Mouse (Mus musculus): ENCODE results near the gene Ltf. TPM values are rescaled to one million over a fixed set of nuclear protein-coding genes. Genes with fewer than 3 reads are reported as not detected.

The Ltf gene
- polyA plus RNA-seq, 1 experiment from 2014 or later: 7.2 TPM

DNA sequence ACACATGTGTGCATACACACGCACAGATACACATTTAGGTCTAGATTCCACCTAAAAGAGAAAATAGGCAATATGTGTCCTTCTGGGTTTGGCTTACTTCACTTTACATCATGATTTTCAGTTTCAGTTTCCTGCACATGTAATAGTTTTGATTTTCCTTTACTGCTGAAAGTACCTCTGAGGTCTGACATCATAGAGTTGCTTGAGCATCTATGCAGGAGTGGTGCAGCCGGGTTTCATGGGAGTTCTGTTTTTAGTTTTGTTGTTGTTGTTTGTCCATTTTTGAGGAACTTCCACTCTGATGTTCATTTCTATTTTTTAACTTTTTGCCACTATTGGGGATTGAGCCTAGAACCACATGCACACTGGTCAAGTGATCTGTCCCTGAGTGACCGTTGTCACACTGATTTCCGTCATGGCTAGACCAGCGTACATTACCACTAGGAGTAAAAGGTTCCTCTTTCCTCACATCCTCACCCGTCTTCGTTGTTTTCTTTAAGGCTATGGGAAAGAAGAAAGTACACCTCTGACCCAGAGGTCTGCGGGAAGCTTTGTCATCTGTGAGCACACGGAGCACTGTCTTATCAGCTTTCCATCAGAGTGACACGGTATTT is 40.0 kb downstream of the Ltf start:
- no peaks in the 10 kb centered on the region for H3K36me3 ChIP-seq (ENCODE audit: control insufficient read depth, insufficient read depth, low read length)
- ATAC-seq (replicated peaks; ENCODE audit: low FRiP score): no peak
- H3K4me3 ChIP-seq (ENCODE audit: low read depth, low read length): no peak overlapping the region
- no peak overlapping the region for H3K4me2 ChIP-seq
- DNase-seq (ENCODE audit: low spot score): no peak
- WGBS: 44% methylated on average over 10 of the region's 10 CpGs
- no peak overlapping the region for H3K27ac ChIP-seq (ENCODE audit: low read depth, low read length)
- no peaks in the 10 kb centered on the region for H3K27me3 ChIP-seq (replicated peaks; ENCODE audit: control insufficient read depth, insufficient read depth, low read length)
- H3K4me1 ChIP-seq (replicated peaks; ENCODE audit: control insufficient read depth, insufficient read depth, low read length): peaks cover 35% of the 10 kb centered on the region
- H3K9ac ChIP-seq (ENCODE audit: low read depth, low read length): no peak overlapping the region
- no peaks in the 10 kb centered on the region for H3K9me3 ChIP-seq (ENCODE audit: control insufficient read depth, low read length)

GRCm38 (mm10) chr9:111062840-111063239 is 43.8 kb downstream of the Ltf start:
- no peaks in the 10 kb centered on the region for H3K9me3 ChIP-seq (ENCODE audit: control insufficient read depth, low read length)
- ATAC-seq (replicated peaks; ENCODE audit: low FRiP score) (no peak), DNase-seq (ENCODE audit: low spot score) (no peak)
- no peak overlapping the region for H3K9ac ChIP-seq (ENCODE audit: low read depth, low read length)
- no peak overlapping the region for H3K4me2 ChIP-seq
- H3K27me3 ChIP-seq (replicated peaks; ENCODE audit: control insufficient read depth, insufficient read depth, low read length): no peaks in the 10 kb centered on the region
- H3K36me3 ChIP-seq (ENCODE audit: control insufficient read depth, insufficient read depth, low read length): no peaks in the 10 kb centered on the region
- no peak overlapping the region for H3K27ac ChIP-seq (ENCODE audit: low read depth, low read length)
- no peak overlapping the region for H3K4me3 ChIP-seq (ENCODE audit: low read depth, low read length)
- H3K4me1 ChIP-seq (replicated peaks; ENCODE audit: control insufficient read depth, insufficient read depth, low read length): peaks cover 14% of the 10 kb centered on the region
- 73% methylated on average over 5 of the region's 5 CpGs for WGBS

DNA sequence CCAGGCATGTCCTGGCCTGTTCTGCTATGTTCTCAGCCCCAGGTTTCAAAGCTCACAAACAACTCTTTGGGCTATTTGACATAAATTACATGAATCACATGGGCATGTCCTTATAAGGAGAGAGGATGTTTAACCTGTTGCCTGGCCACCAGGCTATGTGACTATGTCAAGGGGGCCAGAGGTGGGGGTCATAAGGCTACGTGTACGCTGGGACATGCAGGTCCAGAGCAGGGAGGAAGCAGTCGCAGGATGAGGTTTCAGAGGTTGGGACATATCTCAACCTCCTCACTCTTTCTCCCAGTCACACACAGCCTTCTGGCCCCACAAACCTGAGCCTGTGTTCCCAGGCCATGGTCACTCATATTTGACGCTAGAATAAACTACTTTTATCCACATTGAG is 48.0 kb downstream of the Ltf start:
- Histone ChIP-seq H3K27ac (ENCODE audit: low read depth, low read length) (no peak overlapping the region), H3K4me1 (replicated peaks; ENCODE audit: control insufficient read depth, insufficient read depth, low read length) (no peaks in the 10 kb centered on the region), H3K4me3 (ENCODE audit: low read depth, low read length) (no peak overlapping the region), H3K36me3 (ENCODE audit: control insufficient read depth, insufficient read depth, low read length) (no peaks in the 10 kb centered on the region), H3K27me3 (replicated peaks; ENCODE audit: control insufficient read depth, insufficient read depth, low read length) (no peaks in the 10 kb centered on the region), H3K9me3 (ENCODE audit: control insufficient read depth, low read length) (no peaks in the 10 kb centered on the region), H3K9ac (ENCODE audit: low read depth, low read length) (no peak overlapping the region), H3K4me2 (no peak overlapping the region)
- WGBS: 78% methylated on average over 4 of the region's 4 CpGs
- no peak for ATAC-seq (replicated peaks; ENCODE audit: low FRiP score)
- no peak for DNase-seq (ENCODE audit: low spot score)

GRCm38 (mm10) chr9:111070546-111070961 is 51.5 kb downstream of the Ltf start:
- Histone ChIP-seq H3K9me3 (ENCODE audit: control insufficient read depth, low read length) (no peaks in the 10 kb centered on the region), H3K4me2 (no peak overlapping the region), H3K9ac (ENCODE audit: low read depth, low read length) (no peak overlapping the region), H3K4me1 (replicated peaks; ENCODE audit: control insufficient read depth, insufficient read depth, low read length) (no peaks in the 10 kb centered on the region), H3K4me3 (ENCODE audit: low read depth, low read length) (no peak overlapping the region), H3K27ac (ENCODE audit: low read depth, low read length) (no peak overlapping the region), H3K27me3 (replicated peaks; ENCODE audit: control insufficient read depth, insufficient read depth, low read length) (no peaks in the 10 kb centered on the region), H3K36me3 (ENCODE audit: control insufficient read depth, insufficient read depth, low read length) (no peaks in the 10 kb centered on the region)
- WGBS: 24% methylated on average over 4 of the region's 4 CpGs
- DNase-seq (ENCODE audit: low spot score): peak; percentile 49
- peak; percentile 73 for ATAC-seq (replicated peaks; ENCODE audit: low FRiP score)

- Histone ChIP-seq H3K9ac (ENCODE audit: low read depth, low read length) (no peak overlapping the region), H3K4me2 (no peak overlapping the region), H3K27ac (ENCODE audit: low read depth, low read length) (no peak overlapping the region), H3K4me1 (replicated peaks; ENCODE audit: control insufficient read depth, insufficient read depth, low read length) (no peaks in the 10 kb centered on the region), H3K27me3 (replicated peaks; ENCODE audit: control insufficient read depth, insufficient read depth, low read length) (no peaks in the 10 kb centered on the region), H3K36me3 (ENCODE audit: control insufficient read depth, insufficient read depth, low read length) (no peaks in the 10 kb centered on the region), H3K4me3 (ENCODE audit: low read depth, low read length) (no peak overlapping the region), H3K9me3 (ENCODE audit: control insufficient read depth, low read length) (no peaks in the 10 kb centered on the region)
- DNase-seq (ENCODE audit: low spot score): peak; percentile 33
- ATAC-seq (replicated peaks; ENCODE audit: low FRiP score): no peak; the same call in 1 of the 2 replicates
- WGBS: 54% methylated on average over 7 of the region's 7 CpGs
Measured at GRCm38 (mm10) chr9:111072175-111072574, 53.1 kb downstream of the Ltf start.

GRCm38 (mm10) chr9:111072971-111073370 is 53.9 kb downstream of the Ltf start:
- Histone ChIP-seq H3K36me3 (ENCODE audit: control insufficient read depth, insufficient read depth, low read length) (no peaks in the 10 kb centered on the region), H3K4me2 (no peak overlapping the region), H3K27ac (ENCODE audit: low read depth, low read length) (no peak overlapping the region), H3K9ac (ENCODE audit: low read depth, low read length) (no peak overlapping the region), H3K9me3 (ENCODE audit: control insufficient read depth, low read length) (peaks cover 3% of the 10 kb centered on the region; the same call in 1 of the 2 replicates), H3K4me1 (replicated peaks; ENCODE audit: control insufficient read depth, insufficient read depth, low read length) (no peaks in the 10 kb centered on the region), H3K27me3 (replicated peaks; ENCODE audit: control insufficient read depth, insufficient read depth, low read length) (no peaks in the 10 kb centered on the region), H3K4me3 (ENCODE audit: low read depth, low read length) (no peak overlapping the region)
- WGBS: 78% methylated on average over 4 of the region's 4 CpGs
- peak; percentile 15 for DNase-seq (ENCODE audit: low spot score)
- no peak for ATAC-seq (replicated peaks; ENCODE audit: low FRiP score)

DNA sequence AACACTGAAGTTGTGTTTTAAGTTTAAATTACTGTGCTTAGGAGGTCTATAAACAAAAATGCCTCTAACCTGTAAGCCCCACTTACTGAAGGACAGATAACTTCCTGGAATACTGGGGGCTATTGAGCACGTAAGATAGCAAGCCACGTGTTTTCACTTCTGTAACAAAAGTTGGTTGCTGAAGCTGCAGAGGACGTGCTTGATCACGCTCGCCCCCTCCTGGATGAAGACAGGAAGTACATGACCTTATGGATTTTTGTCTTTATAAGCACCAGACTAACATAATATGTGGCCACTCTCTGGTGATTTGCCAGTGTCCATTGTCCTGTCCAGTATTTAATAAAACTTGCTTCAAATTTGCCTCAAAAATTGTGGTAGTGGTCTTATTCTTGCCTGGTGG is 58.7 kb downstream of the Ltf start:
- H3K27ac ChIP-seq (ENCODE audit: low read depth, low read length): no peak overlapping the region
- no peaks in the 10 kb centered on the region for H3K27me3 ChIP-seq (replicated peaks; ENCODE audit: control insufficient read depth, insufficient read depth, low read length)
- ATAC-seq (replicated peaks; ENCODE audit: low FRiP score) (no peak), DNase-seq (ENCODE audit: low spot score) (peak; percentile 31)
- H3K9me3 ChIP-seq (ENCODE audit: control insufficient read depth, low read length): peaks cover 3% of the 10 kb centered on the region; the same call in 1 of the 2 replicates
- H3K4me2 ChIP-seq: no peak overlapping the region
- 61% methylated on average over 5 of the region's 5 CpGs for WGBS
- H3K4me1 ChIP-seq (replicated peaks; ENCODE audit: control insufficient read depth, insufficient read depth, low read length): 0 out of 2 replicates have a peak, but pooled peaks cover 5% of the 10 kb centered on the region
- no peak overlapping the region for H3K4me3 ChIP-seq (ENCODE audit: low read depth, low read length)
- H3K9ac ChIP-seq (ENCODE audit: low read depth, low read length): no peak overlapping the region
- H3K36me3 ChIP-seq (ENCODE audit: control insufficient read depth, insufficient read depth, low read length): no peaks in the 10 kb centered on the region

DNA sequence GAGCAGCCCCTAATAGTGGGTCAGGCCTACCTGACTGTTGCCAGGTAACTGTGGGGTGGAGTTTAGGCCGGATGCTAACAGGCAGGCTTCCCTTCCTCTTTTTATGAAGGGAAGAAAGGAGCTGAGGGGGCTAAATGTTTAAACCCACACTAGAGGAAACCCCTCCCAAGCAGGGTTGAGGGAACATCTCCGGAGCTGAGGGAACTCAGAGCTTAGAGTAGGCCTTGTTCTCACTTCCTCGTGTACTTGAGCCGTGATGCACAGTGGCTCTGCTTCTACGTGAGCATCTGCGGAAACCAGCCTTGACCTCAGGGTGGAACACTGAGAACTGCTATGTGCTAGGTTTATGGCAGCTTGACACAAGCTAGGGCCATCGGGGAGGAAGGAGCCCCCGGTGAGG is 61.7 kb downstream of the Ltf start:
- Histone ChIP-seq H3K36me3 (ENCODE audit: control insufficient read depth, insufficient read depth, low read length) (no peaks in the 10 kb centered on the region), H3K4me3 (ENCODE audit: low read depth, low read length) (no peak overlapping the region), H3K9me3 (ENCODE audit: control insufficient read depth, low read length) (peaks cover 3% of the 10 kb centered on the region; the same call in 1 of the 2 replicates), H3K27me3 (replicated peaks; ENCODE audit: control insufficient read depth, insufficient read depth, low read length) (no peaks in the 10 kb centered on the region), H3K4me1 (replicated peaks; ENCODE audit: control insufficient read depth, insufficient read depth, low read length) (0 out of 2 replicates have a peak, but pooled peaks cover 5% of the 10 kb centered on the region), H3K4me2 (no peak overlapping the region), H3K9ac (ENCODE audit: low read depth, low read length) (no peak overlapping the region), H3K27ac (ENCODE audit: low read depth, low read length) (no peak overlapping the region)
- DNase-seq (ENCODE audit: low spot score) (peak; percentile 27), ATAC-seq (replicated peaks; ENCODE audit: low FRiP score) (no peak)
- WGBS: 85% methylated on average over 8 of the region's 8 CpGs

DNA sequence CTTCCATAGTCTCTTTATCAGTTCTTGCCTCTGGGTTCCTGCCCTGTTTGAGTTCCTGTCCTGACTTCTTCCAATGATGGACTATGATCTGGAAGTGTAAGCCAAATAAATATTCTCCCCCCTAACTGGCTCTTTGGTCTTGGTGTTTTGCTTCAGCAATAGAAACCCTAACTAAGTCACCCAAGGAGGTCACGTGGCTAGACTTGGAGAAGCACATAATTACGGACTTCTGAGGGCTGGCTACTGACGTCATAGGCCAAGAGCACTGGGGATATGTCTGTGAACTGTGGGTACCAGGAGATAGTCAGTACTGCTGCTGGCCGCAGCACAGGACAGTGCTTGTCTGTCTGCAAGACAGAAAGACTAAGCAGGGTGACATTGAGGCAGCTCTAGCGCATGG is 62.7 kb downstream of the Ltf start:
- H3K4me3 ChIP-seq (ENCODE audit: low read depth, low read length): no peak overlapping the region
- 0 out of 2 replicates have a peak, but pooled peaks cover 5% of the 10 kb centered on the region for H3K4me1 ChIP-seq (replicated peaks; ENCODE audit: control insufficient read depth, insufficient read depth, low read length)
- no peaks in the 10 kb centered on the region for H3K27me3 ChIP-seq (replicated peaks; ENCODE audit: control insufficient read depth, insufficient read depth, low read length)
- DNase-seq (ENCODE audit: low spot score) (no peak), ATAC-seq (replicated peaks; ENCODE audit: low FRiP score) (no peak)
- H3K4me2 ChIP-seq: no peak overlapping the region
- peaks cover 3% of the 10 kb centered on the region; the same call in 1 of the 2 replicates for H3K9me3 ChIP-seq (ENCODE audit: control insufficient read depth, low read length)
- 77% methylated on average over 5 of the region's 5 CpGs for WGBS
- H3K9ac ChIP-seq (ENCODE audit: low read depth, low read length): no peak overlapping the region
- no peak overlapping the region for H3K27ac ChIP-seq (ENCODE audit: low read depth, low read length)
- H3K36me3 ChIP-seq (ENCODE audit: control insufficient read depth, insufficient read depth, low read length): no peaks in the 10 kb centered on the region

All from liver, embryonic 11.5 days (tissue).